Mouse (Mus musculus) MEL (cell line): ENCODE data around the gene Arhgap29. TPM values are rescaled to one million over a fixed set of nuclear protein-coding genes. Genes with fewer than 3 reads are reported as not detected.

ENCODE experiments used
- DNase-seq: peaks from one replicate; pipeline ENCODE4 v3.0.0; 2011; ENCODE audit warnings: low read depth, low spot score
- H3K27ac ChIP-seq: 2 replicates; pipeline ENCODE4 v1.5.1; 2012; ENCODE audit warnings: low read depth, mild to moderate bottlenecking, control low read depth, low read length, moderate library complexity; ENCODE audit not compliant: control insufficient read depth
- H3K27me3 ChIP-seq, 2 experiments: fragments of 150-350 bp in 1 of 2; sonication (generic) in 1 of 2; 2 replicates each; pipeline ENCODE4 v1.6.1; 2012; ENCODE audit warnings: low read length in 2 of 2, mild to moderate bottlenecking in 2 of 2, improper control_type of control experiment in 1 of 2, moderate library complexity in 1 of 2; ENCODE audit not compliant: insufficient read depth in 2 of 2, control insufficient read depth in 1 of 2
- H3K36me3 ChIP-seq, 2 experiments: 2 replicates each; pipeline ENCODE4 v1.6.1; 2012 to 2014; ENCODE audit warnings: low read length in 2 of 2, improper control_type of control experiment in 1 of 2, inconsistent platforms in 1 of 2, mild to moderate bottlenecking in 1 of 2; ENCODE audit not compliant: insufficient read depth in 2 of 2, control insufficient read depth in 1 of 2
- H3K4me1 ChIP-seq, 2 experiments: fragments of 150-350 bp in 1 of 2; sonication (generic) in 1 of 2; 2 replicates each; pipeline ENCODE4 v1.6.1; 2012; ENCODE audit warnings: low read length in 2 of 2, improper control_type of control experiment in 1 of 2, mild to moderate bottlenecking in 1 of 2; ENCODE audit not compliant: insufficient read depth in 2 of 2, control insufficient read depth in 1 of 2
- H3K4me3 ChIP-seq, 2 experiments: fragments of 150-350 bp in 1 of 2; sonication (generic) in 1 of 2; 2 replicates each; pipeline ENCODE4 v1.5.1; 2012; ENCODE audit warnings: low read depth in 2 of 2, low read length in 2 of 2, mild to moderate bottlenecking in 2 of 2, moderate library complexity in 2 of 2, control low read depth in 1 of 2, improper control_type of control experiment in 1 of 2; ENCODE audit not compliant: control insufficient read depth in 1 of 2, insufficient read depth in 1 of 2
- H3K79me2 ChIP-seq: 2 replicates; pipeline ENCODE4 v1.6.1; 2012; ENCODE audit warnings: mild to moderate bottlenecking, low read length, moderate library complexity; ENCODE audit not compliant: control insufficient read depth, poor library complexity, insufficient read depth
- H3K9ac ChIP-seq: 2 replicates; pipeline ENCODE4 v1.6.1; 2012; ENCODE audit warnings: low read depth, mild to moderate bottlenecking, control low read depth, low read length, moderate library complexity; ENCODE audit not compliant: control insufficient read depth, poor library complexity, severe bottlenecking
- H3K9me3 ChIP-seq: fragments of 150-350 bp; sonication (generic); replicated peaks from 2 replicates; pipeline ENCODE4 v1.6.1; 2012; ENCODE audit warnings: mild to moderate bottlenecking, low read length, improper control_type of control experiment, moderate library complexity; ENCODE audit not compliant: insufficient read depth
- CHD1 ChIP-seq: IDR thresholded peaks from 2 replicates; pipeline ENCODE4 v1.6.1; 2012; ENCODE audit warnings: low read depth, mild to moderate bottlenecking, inconsistent platforms, low read length, improper control_type of control experiment
- CHD2 ChIP-seq: IDR thresholded peaks from 2 replicates; pipeline ENCODE4 v1.6.1; 2011; ENCODE audit warnings: low read length, improper control_type of control experiment
- E2F4 ChIP-seq: IDR thresholded peaks from 2 replicates; pipeline ENCODE4 v1.6.1; 2011; ENCODE audit warnings: low read depth, low read length, improper control_type of control experiment, borderline replicate concordance
- ELF1 ChIP-seq: IDR thresholded peaks from 2 replicates; pipeline ENCODE4 v1.6.1; 2014; ENCODE audit warnings: low read depth, mild to moderate bottlenecking, inconsistent platforms, low read length, improper control_type of control experiment, moderate library complexity
- EP300 ChIP-seq, 2 experiments: IDR thresholded peaks; 2 replicates each; pipeline ENCODE4 v1.6.1; 2011; ENCODE audit warnings: improper control_type of control experiment in 2 of 2, low read length in 2 of 2, low read depth in 1 of 2, mild to moderate bottlenecking in 1 of 2
- ETS1 ChIP-seq: IDR thresholded peaks from 2 replicates; pipeline ENCODE4 v1.6.1; 2012; ENCODE audit warnings: low read depth, mild to moderate bottlenecking, inconsistent platforms, low read length, improper control_type of control experiment, moderate library complexity
- GABPA ChIP-seq: IDR thresholded peaks from 2 replicates; pipeline ENCODE4 v1.6.1; 2012; ENCODE audit warnings: low read depth, mild to moderate bottlenecking, inconsistent platforms, low read length, improper control_type of control experiment, moderate library complexity
- MAFK ChIP-seq: IDR thresholded peaks from 2 replicates; pipeline ENCODE4 v1.6.1; 2011; ENCODE audit warnings: low read depth, mild to moderate bottlenecking, low read length, improper control_type of control experiment, borderline replicate concordance
- MAX ChIP-seq: IDR thresholded peaks from 2 replicates; pipeline ENCODE4 v1.6.1; 2011; ENCODE audit warnings: low read length, improper control_type of control experiment
- MAZ ChIP-seq: IDR thresholded peaks from 2 replicates; pipeline ENCODE4 v1.6.1; 2012; ENCODE audit warnings: low read depth, mild to moderate bottlenecking, inconsistent platforms, low read length, improper control_type of control experiment
- MXI1 ChIP-seq: IDR thresholded peaks from 2 replicates; pipeline ENCODE4 v1.6.1; 2011; ENCODE audit warnings: mild to moderate bottlenecking, low read depth, low read length, improper control_type of control experiment
- MYB ChIP-seq: IDR thresholded peaks from 2 replicates; pipeline ENCODE4 v1.6.1; 2011; ENCODE audit warnings: mild to moderate bottlenecking, low read depth, low read length, improper control_type of control experiment
- NRF1 ChIP-seq: IDR thresholded peaks from 2 replicates; pipeline ENCODE4 v1.6.1; 2014; ENCODE audit warnings: low read depth, mild to moderate bottlenecking, inconsistent platforms, low read length, improper control_type of control experiment, moderate library complexity; ENCODE audit not compliant: poor library complexity, insufficient read depth, severe bottlenecking
- POLR2A ChIP-seq, 2 experiments: IDR thresholded peaks; 2 replicates each; pipeline ENCODE4 v1.6.1; 2011 to 2012; ENCODE audit warnings: low read length in 2 of 2, mild to moderate bottlenecking in 2 of 2, control low read depth in 1 of 2, improper control_type of control experiment in 1 of 2, low read depth in 1 of 2, moderate library complexity in 1 of 2; ENCODE audit not compliant: control insufficient read depth in 1 of 2, insufficient read depth in 1 of 2, poor library complexity in 1 of 2
- POLR2AphosphoS2 ChIP-seq: IDR thresholded peaks from 2 replicates; pipeline ENCODE4 v1.6.1; 2011; ENCODE audit warnings: low read length, improper control_type of control experiment
- RAD21 ChIP-seq: IDR thresholded peaks from 2 replicates; pipeline ENCODE4 v1.6.1; 2011; ENCODE audit warnings: mild to moderate bottlenecking, low read depth, low read length, improper control_type of control experiment
- SIN3A ChIP-seq: IDR thresholded peaks from 2 replicates; pipeline ENCODE4 v1.6.1; 2012; ENCODE audit warnings: low read length, improper control_type of control experiment, inconsistent platforms
- TBP ChIP-seq: IDR thresholded peaks from 2 replicates; pipeline ENCODE4 v1.8.0; 2011; ENCODE audit warnings: low read depth, low read length, improper control_type of control experiment
- USF1 ChIP-seq: IDR thresholded peaks from 2 replicates; pipeline ENCODE4 v1.6.1; 2014; ENCODE audit warnings: low read depth, mild to moderate bottlenecking, inconsistent platforms, low read length, improper control_type of control experiment, moderate library complexity
- ZKSCAN1 ChIP-seq: IDR thresholded peaks from 2 replicates; pipeline ENCODE4 v1.6.1; 2012; ENCODE audit warnings: low read depth, mild to moderate bottlenecking, inconsistent platforms, low read length, improper control_type of control experiment, moderate library complexity
- polyA plus RNA-seq, 2 experiments: library from polyadenylated mRNA; stranded (reverse) in 1 of 2; unstranded in 1 of 2; fragments of >175 nt in 1 of 2; fragments of >200 nt in 1 of 2; gene quantifications; 2 replicates each; pipeline versions ENCODE4 v1.2.1 to v1.2.4; 2012; ENCODE audit warnings: low replicate concordance in 2 of 2, low read depth in 1 of 2; ENCODE audit not compliant: insufficient read length in 2 of 2, insufficient read depth in 1 of 2, missing spikeins in 1 of 2
- total RNA-seq: library from RNA; depleted of rRNA; stranded (reverse); fragments of 300-350 nt; gene quantifications from 2 replicates; pipeline ENCODE4 v1.2.3, GENCODE M21; 2012

The Arhgap29 gene
- total and polyA plus RNA-seq, 3 experiments = 0.19 to 0.23 TPM; not detected in 1

- Histone ChIP-seq H3K4me3 (no peak overlapping the region), H3K79me2 (no peaks in the 10 kb centered on the region), H3K27me3 (peaks cover 0 to 1% of the 10 kb centered on the region in 2 experiments; a peak in 2 of 4 replicates), H3K27ac (no peak overlapping the region), H3K36me3 (no peaks in the 10 kb centered on the region), H3K9ac (no peak overlapping the region), H3K4me1 (no peaks in the 10 kb centered on the region), H3K9me3 (no peaks in the 10 kb centered on the region)
- DNase-seq = no peak
- no peak for TF ChIP-seq SIN3A
- no peak for TF ChIP-seq NRF1
- TF ChIP-seq MXI1 = no peak
- TF ChIP-seq MAX = no peak
- no peak for TF ChIP-seq RAD21
- TF ChIP-seq TBP = no peak
- TF ChIP-seq MYB = no peak
- no peak for TF ChIP-seq ELF1
- no peak for TF ChIP-seq MAFK
- no peak for TF ChIP-seq MAZ
- TF ChIP-seq ZKSCAN1 = no peak
- TF ChIP-seq POLR2AphosphoS2 = no peak
Measured at GRCm38 (mm10) chr3:121903286-121903685, 49.1 kb upstream of the Arhgap29 start.

- Histone ChIP-seq H3K4me3 (no peak overlapping the region), H3K27ac (no peak overlapping the region), H3K36me3 (no peaks in the 10 kb centered on the region), H3K27me3 (peaks cover 0 to 1% of the 10 kb centered on the region in 2 experiments; a peak in 2 of 4 replicates), H3K9ac (no peak overlapping the region), H3K9me3 (no peaks in the 10 kb centered on the region), H3K4me1 (no peaks in the 10 kb centered on the region), H3K79me2 (no peaks in the 10 kb centered on the region)
- TF ChIP-seq POLR2A (IDR thresholded peaks at IDR 0.05; ENCODE audit: control insufficient read depth in 1 of 2, insufficient read depth in 1 of 2, low read depth in 1 of 2, low read length in 2 of 2, poor library complexity in 1 of 2) (no peak), RAD21 (no peak)
- no peak for DNase-seq
Measured at GRCm38 (mm10) chr3:121903695-121904094, 48.6 kb upstream of the Arhgap29 start.

- Histone ChIP-seq H3K9me3 (no peaks in the 10 kb centered on the region), H3K36me3 (no peaks in the 10 kb centered on the region), H3K27me3 (peaks cover 0 to 1% of the 10 kb centered on the region in 2 experiments; a peak in 2 of 4 replicates), H3K4me3 (no peak overlapping the region), H3K4me1 (no peaks in the 10 kb centered on the region), H3K79me2 (no peaks in the 10 kb centered on the region), H3K27ac (no peak overlapping the region), H3K9ac (no peak overlapping the region)
- TF ChIP-seq GABPA (no peak), NRF1 (no peak), E2F4 (no peak), CHD1 (no peak), EP300 (IDR thresholded peaks at IDR 0.05; ENCODE audit: low read depth in 1 of 2, low read length in 2 of 2) (no peak), ETS1 (no peak), CHD2 (no peak), USF1 (no peak), MXI1 (no peak), MAX (no peak)
- DNase-seq = no peak
Measured at GRCm38 (mm10) chr3:121904476-121904875, 47.9 kb upstream of the Arhgap29 start.
